Mouse (Mus musculus): ENCODE results near the gene Borcs7. TPM values are rescaled to one million over a fixed set of nuclear protein-coding genes. Genes with fewer than 3 reads are reported as not detected.
"Not testable (repeated sequence)": the region's sequence is repeated elsewhere in the genome, so short reads cannot be mapped to it uniquely, and the experiment has no call there.

Gene Borcs7
- polyA plus RNA-seq, 1 experiment: 6.2 TPM

GRCm38 (mm10) chr19:46727945-46728540 lies 38.3 kb downstream of the Borcs7 start:
- TF ChIP-seq POLR2A (IDR thresholded peaks at IDR 0.05; ENCODE audit: borderline replicate concordance, control insufficient read depth, low read depth, low read length): no peak
- TF ChIP-seq CTCF (IDR thresholded peaks at IDR 0.05; ENCODE audit: control insufficient read depth, insufficient read depth, low read length): no peak
- H3K4me3 ChIP-seq (replicated peaks; ENCODE audit: control insufficient read depth, low read depth, low read length): no peak overlapping the region
- H3K27ac ChIP-seq (ENCODE audit: control insufficient read depth, insufficient read depth, low read depth, low read length, poor library complexity): no peak overlapping the region
- peaks cover 1% of the 10 kb centered on the region for H3K4me1 ChIP-seq (ENCODE audit: control insufficient read depth, insufficient read depth, low read length)
- 52% methylated on average over 11 of the region's 11 CpGs for WGBS

- 66% methylated on average over 3 of the region's 3 CpGs for whole genome bisulfite sequencing
- no peak for TF ChIP-seq CTCF (IDR thresholded peaks at IDR 0.05; ENCODE audit: control insufficient read depth, insufficient read depth, low read length)
- TF ChIP-seq POLR2A (IDR thresholded peaks at IDR 0.05; ENCODE audit: borderline replicate concordance, control insufficient read depth, low read depth, low read length): no peak
- Histone ChIP-seq H3K4me3 (replicated peaks; ENCODE audit: control insufficient read depth, low read depth, low read length) (no peak overlapping the region), H3K4me1 (ENCODE audit: control insufficient read depth, insufficient read depth, low read length) (peaks cover 1% of the 10 kb centered on the region), H3K27ac (ENCODE audit: control insufficient read depth, insufficient read depth, low read depth, low read length, poor library complexity) (no peak overlapping the region)
Observed at GRCm38 (mm10) chr19:46728909-46729308, 39.2 kb downstream of the Borcs7 start.

- 88% methylated on average over 10 of the region's 10 CpGs for WGBS
- TF ChIP-seq POLR2A (IDR thresholded peaks at IDR 0.05; ENCODE audit: borderline replicate concordance, control insufficient read depth, low read depth, low read length) (no peak), CTCF (IDR thresholded peaks at IDR 0.05; ENCODE audit: control insufficient read depth, insufficient read depth, low read length) (no peak)
Observed at GRCm38 (mm10) chr19:46731351-46731750, 41.6 kb downstream of the Borcs7 start.

GRCm38 (mm10) chr19:46732673-46733072 lies 43.0 kb downstream of the Borcs7 start:
- H3K4me3 ChIP-seq (replicated peaks; ENCODE audit: control insufficient read depth, low read depth, low read length); H3K27ac ChIP-seq (ENCODE audit: control insufficient read depth, insufficient read depth, low read depth, low read length, poor library complexity); H3K4me1 ChIP-seq (ENCODE audit: control insufficient read depth, insufficient read depth, low read length): not testable (repeated sequence)
- 78% methylated on average over 5 of the region's 5 CpGs for WGBS

More at GRCm38 (mm10) chr19:46731351-46731750, 41.6 kb downstream of the Borcs7 start:
- Histone ChIP-seq H3K4me1 (ENCODE audit: control insufficient read depth, insufficient read depth, low read length) (peaks cover 1% of the 10 kb centered on the region), H3K4me3 (replicated peaks; ENCODE audit: control insufficient read depth, low read depth, low read length) (no peak overlapping the region), H3K27ac (ENCODE audit: control insufficient read depth, insufficient read depth, low read depth, low read length, poor library complexity) (no peak overlapping the region)

- 84% methylated on average over 7 of the region's 7 CpGs for WGBS
- TF ChIP-seq POLR2A (IDR thresholded peaks at IDR 0.05; ENCODE audit: borderline replicate concordance, control insufficient read depth, low read depth, low read length): no peak
- no peak for TF ChIP-seq CTCF (IDR thresholded peaks at IDR 0.05; ENCODE audit: control insufficient read depth, insufficient read depth, low read length)
- Histone ChIP-seq H3K27ac (ENCODE audit: control insufficient read depth, insufficient read depth, low read depth, low read length, poor library complexity) (no peak overlapping the region), H3K4me1 (ENCODE audit: control insufficient read depth, insufficient read depth, low read length) (no peaks in the 10 kb centered on the region; the same call in 1 of the 2 replicates), H3K4me3 (replicated peaks; ENCODE audit: control insufficient read depth, low read depth, low read length) (no peak overlapping the region)
Observed at GRCm38 (mm10) chr19:46733626-46734025, 43.9 kb downstream of the Borcs7 start.

- 59% methylated on average over 5 of the region's 5 CpGs for WGBS
- no peak overlapping the region for H3K4me3 ChIP-seq (replicated peaks; ENCODE audit: control insufficient read depth, low read depth, low read length)
- H3K27ac ChIP-seq (ENCODE audit: control insufficient read depth, insufficient read depth, low read depth, low read length, poor library complexity): no peak overlapping the region
- TF ChIP-seq CTCF (IDR thresholded peaks at IDR 0.05; ENCODE audit: control insufficient read depth, insufficient read depth, low read length) (no peak), POLR2A (IDR thresholded peaks at IDR 0.05; ENCODE audit: borderline replicate concordance, control insufficient read depth, low read depth, low read length) (no peak)
- no peaks in the 10 kb centered on the region for H3K4me1 ChIP-seq (ENCODE audit: control insufficient read depth, insufficient read depth, low read length)
Observed at GRCm38 (mm10) chr19:46735241-46735640, 45.5 kb downstream of the Borcs7 start.

GRCm38 (mm10) chr19:46737106-46737505 lies 47.4 kb downstream of the Borcs7 start:
- Histone ChIP-seq H3K4me1 (ENCODE audit: control insufficient read depth, insufficient read depth, low read length) (no peaks in the 10 kb centered on the region), H3K27ac (ENCODE audit: control insufficient read depth, insufficient read depth, low read depth, low read length, poor library complexity) (no peak overlapping the region), H3K4me3 (replicated peaks; ENCODE audit: control insufficient read depth, low read depth, low read length) (no peak overlapping the region)
- no peak for TF ChIP-seq POLR2A (IDR thresholded peaks at IDR 0.05; ENCODE audit: borderline replicate concordance, control insufficient read depth, low read depth, low read length)
- TF ChIP-seq CTCF (IDR thresholded peaks at IDR 0.05; ENCODE audit: control insufficient read depth, insufficient read depth, low read length): no peak
- 56% methylated on average over 7 of the region's 7 CpGs for WGBS

- Histone ChIP-seq H3K4me3 (replicated peaks; ENCODE audit: control insufficient read depth, low read depth, low read length) (no peak overlapping the region), H3K27ac (ENCODE audit: control insufficient read depth, insufficient read depth, low read depth, low read length, poor library complexity) (no peak overlapping the region), H3K4me1 (ENCODE audit: control insufficient read depth, insufficient read depth, low read length) (no peaks in the 10 kb centered on the region)
- 55% methylated on average over 7 of the region's 7 CpGs for WGBS
- TF ChIP-seq POLR2A (IDR thresholded peaks at IDR 0.05; ENCODE audit: borderline replicate concordance, control insufficient read depth, low read depth, low read length) (no peak), CTCF (IDR thresholded peaks at IDR 0.05; ENCODE audit: control insufficient read depth, insufficient read depth, low read length) (peak; percentile 49)
Observed at GRCm38 (mm10) chr19:46740341-46741008, 50.8 kb downstream of the Borcs7 start.
